Mouse (Mus musculus): Measurements from ENCODE around the gene Chn2. TPM values are rescaled to one million over a fixed set of nuclear protein-coding genes. Genes with fewer than 3 reads are reported as not detected.

Gene Chn2
- polyA plus RNA-seq, 1 experiment from 2014 or later = 42.0 TPM

DNA sequence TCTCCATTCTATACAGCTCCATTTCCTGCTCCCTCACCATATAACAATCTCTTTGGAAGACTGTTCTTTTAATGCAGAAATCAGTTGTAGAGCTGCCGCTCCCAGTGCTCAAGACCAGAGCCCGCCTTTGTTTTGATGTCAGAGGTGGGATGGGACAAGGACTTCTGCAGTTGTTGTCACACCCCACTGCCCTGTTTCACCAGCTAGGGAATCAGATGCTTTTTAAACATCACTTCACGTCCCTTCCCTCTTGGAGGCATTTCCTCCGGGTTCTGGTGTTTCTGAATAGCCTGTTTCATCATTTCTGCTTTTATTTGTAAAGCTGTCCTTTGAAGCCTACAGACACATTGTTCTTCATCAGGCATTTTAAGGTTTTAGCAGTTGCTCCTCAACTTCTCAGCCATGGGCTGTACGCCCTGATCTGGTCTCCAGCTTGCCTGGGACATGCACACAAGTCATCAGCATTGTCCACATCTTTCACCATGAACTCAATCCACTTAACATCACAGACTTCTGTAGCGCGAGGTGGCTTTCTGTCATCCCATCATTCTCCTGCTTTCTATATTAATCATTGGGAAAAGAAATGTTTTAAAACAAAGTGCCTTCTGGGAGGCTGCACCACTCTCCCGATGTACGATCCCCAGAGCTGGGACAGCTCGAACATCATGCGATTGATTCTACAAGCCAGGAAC, 160.8 kb downstream of the Chn2 start:
- Histone ChIP-seq H3K4me3 (replicated peaks; ENCODE audit: low read length) (no peak overlapping the region), H3K27me3 (replicated peaks; ENCODE audit: control insufficient read depth, insufficient read depth, low read length) (no peaks in the 10 kb centered on the region), H3K4me2 (ENCODE audit: low read length) (no peak overlapping the region), H3K9me3 (ENCODE audit: control insufficient read depth, low read length) (no peaks in the 10 kb centered on the region), H3K27ac (ENCODE audit: low read length) (no peak overlapping the region), H3K36me3 (ENCODE audit: control insufficient read depth, insufficient read depth) (no peaks in the 10 kb centered on the region), H3K4me1 (replicated peaks; ENCODE audit: control insufficient read depth, insufficient read depth, low read length) (no peaks in the 10 kb centered on the region), H3K9ac (replicated peaks; ENCODE audit: low read depth, low read length) (no peak overlapping the region)
- 63% methylated on average over 11 of the region's 11 CpGs for WGBS
- no peak for ATAC-seq

DNA sequence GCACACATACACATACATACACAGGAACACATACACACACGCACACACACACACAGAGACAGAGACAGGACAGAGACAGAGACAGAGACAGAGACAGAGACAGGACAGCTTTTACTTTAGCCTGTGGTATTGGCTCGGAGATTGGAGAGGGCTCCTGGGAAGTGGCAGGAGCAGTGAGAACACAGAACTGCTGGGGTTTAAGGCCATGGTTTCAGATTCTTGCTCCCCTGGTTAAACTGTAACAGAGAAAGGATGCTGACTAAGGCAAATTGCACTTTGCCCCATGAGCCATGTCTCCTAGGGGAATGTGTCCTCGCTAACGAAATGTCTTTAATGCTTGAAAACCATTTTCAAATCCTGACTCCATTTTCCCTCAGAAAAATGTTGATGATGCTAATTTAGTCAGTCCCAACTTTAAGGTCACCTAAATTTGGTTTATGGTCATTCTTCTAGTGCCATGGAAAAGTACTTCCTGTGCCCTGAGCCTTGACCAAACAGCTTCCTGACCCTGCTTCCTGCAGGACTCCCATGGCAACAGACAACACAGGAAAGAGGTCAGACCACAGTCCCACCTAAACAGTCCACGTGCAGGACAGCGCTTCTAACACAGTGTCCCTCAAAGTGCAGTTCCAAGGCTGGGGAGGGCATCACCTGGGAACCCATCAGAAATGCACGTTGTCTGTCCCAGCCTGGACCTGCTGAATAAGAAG, 163.1 kb downstream of the Chn2 start:
- Histone ChIP-seq H3K36me3 (ENCODE audit: control insufficient read depth, insufficient read depth) (no peaks in the 10 kb centered on the region), H3K9ac (replicated peaks; ENCODE audit: low read depth, low read length) (no peak overlapping the region), H3K4me3 (replicated peaks; ENCODE audit: low read length) (no peak overlapping the region), H3K27me3 (replicated peaks; ENCODE audit: control insufficient read depth, insufficient read depth, low read length) (no peaks in the 10 kb centered on the region), H3K4me1 (replicated peaks; ENCODE audit: control insufficient read depth, insufficient read depth, low read length) (no peaks in the 10 kb centered on the region), H3K9me3 (ENCODE audit: control insufficient read depth, low read length) (no peaks in the 10 kb centered on the region), H3K4me2 (ENCODE audit: low read length) (no peak overlapping the region), H3K27ac (ENCODE audit: low read length) (no peak overlapping the region)
- WGBS = 89% methylated on average over 7 of the region's 7 CpGs
- no peak for ATAC-seq

DNA sequence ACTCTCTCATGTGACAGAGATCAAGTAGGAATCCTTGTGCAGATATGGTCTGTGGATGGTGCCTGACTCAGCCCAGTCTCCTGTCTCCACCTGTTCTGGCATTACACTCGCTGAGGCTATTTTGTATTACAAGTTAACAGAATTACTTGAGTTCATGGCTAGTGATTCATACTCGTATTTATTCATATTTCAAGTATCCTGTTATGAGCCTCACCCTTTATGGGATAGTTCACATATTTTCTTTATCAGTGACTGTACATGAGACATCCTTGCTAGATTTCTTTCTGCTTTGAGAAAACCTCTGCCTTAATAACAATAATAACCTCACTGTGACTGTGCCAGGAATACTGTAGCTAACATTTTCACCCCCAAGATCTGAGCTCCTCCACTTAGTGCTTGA, 164.0 kb downstream of the Chn2 start:
- Histone ChIP-seq H3K27me3 (replicated peaks; ENCODE audit: control insufficient read depth, insufficient read depth, low read length) (no peaks in the 10 kb centered on the region), H3K9me3 (ENCODE audit: control insufficient read depth, low read length) (no peaks in the 10 kb centered on the region), H3K4me3 (replicated peaks; ENCODE audit: low read length) (no peak overlapping the region), H3K9ac (replicated peaks; ENCODE audit: low read depth, low read length) (no peak overlapping the region), H3K27ac (ENCODE audit: low read length) (no peak overlapping the region), H3K4me2 (ENCODE audit: low read length) (no peak overlapping the region), H3K4me1 (replicated peaks; ENCODE audit: control insufficient read depth, insufficient read depth, low read length) (no peaks in the 10 kb centered on the region), H3K36me3 (ENCODE audit: control insufficient read depth, insufficient read depth) (no peaks in the 10 kb centered on the region)
- WGBS = 83% methylated on average over 2 of the region's 2 CpGs
- no peak for ATAC-seq

DNA sequence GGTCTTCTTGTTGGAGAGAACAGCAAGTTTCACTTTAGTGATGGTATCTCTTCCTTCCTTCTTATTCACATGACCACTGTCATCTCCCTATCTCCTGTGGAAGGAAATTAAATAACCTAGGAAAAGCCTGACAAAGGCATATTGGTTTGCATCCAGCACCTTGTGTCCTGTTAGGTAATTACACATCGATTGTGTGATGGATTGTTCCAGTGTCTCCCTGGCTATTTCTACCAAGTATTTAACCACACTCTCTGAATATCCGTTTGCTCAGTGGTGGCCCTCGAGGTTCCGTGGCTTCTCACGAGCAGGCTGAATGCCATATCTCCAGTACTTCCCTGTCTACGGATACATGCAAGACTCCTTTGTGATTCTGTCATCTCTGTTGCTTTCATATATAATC, 164.6 kb downstream of the Chn2 start:
- ATAC-seq = no peak
- 95% methylated on average over 6 of the region's 6 CpGs for WGBS

DNA sequence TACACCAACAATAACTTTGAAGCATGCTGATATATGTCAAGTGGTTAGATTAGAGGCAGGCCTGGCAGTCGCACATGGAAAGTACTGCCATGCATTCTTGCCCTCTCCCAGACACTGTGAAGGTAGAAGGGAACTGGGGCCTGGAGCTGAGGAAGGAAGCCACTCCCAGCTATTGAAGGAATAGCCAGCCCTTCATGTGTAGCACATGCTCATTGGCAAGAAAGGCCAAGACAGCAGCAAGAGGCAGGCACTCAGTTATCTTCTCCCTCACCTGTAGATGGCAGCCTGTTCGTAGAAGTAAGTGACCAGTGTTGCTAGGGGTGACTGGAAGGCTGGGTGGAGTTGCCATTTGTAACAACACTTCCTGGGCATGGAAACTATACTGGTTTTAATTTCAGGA, 165.6 kb downstream of the Chn2 start:
- 28% methylated on average over 2 of the region's 2 CpGs for WGBS
- Histone ChIP-seq H3K4me1 (replicated peaks; ENCODE audit: control insufficient read depth, insufficient read depth, low read length) (no peaks in the 10 kb centered on the region), H3K36me3 (ENCODE audit: control insufficient read depth, insufficient read depth) (no peaks in the 10 kb centered on the region)

More for the DNA sequence above, 164.6 kb downstream of the Chn2 start:
- Histone ChIP-seq H3K9me3 (ENCODE audit: control insufficient read depth, low read length) (no peaks in the 10 kb centered on the region), H3K36me3 (ENCODE audit: control insufficient read depth, insufficient read depth) (no peaks in the 10 kb centered on the region), H3K4me3 (replicated peaks; ENCODE audit: low read length) (no peak overlapping the region), H3K4me2 (ENCODE audit: low read length) (no peak overlapping the region), H3K4me1 (replicated peaks; ENCODE audit: control insufficient read depth, insufficient read depth, low read length) (no peaks in the 10 kb centered on the region), H3K27ac (ENCODE audit: low read length) (no peak overlapping the region), H3K9ac (replicated peaks; ENCODE audit: low read depth, low read length) (no peak overlapping the region), H3K27me3 (replicated peaks; ENCODE audit: control insufficient read depth, insufficient read depth, low read length) (no peaks in the 10 kb centered on the region)

DNA sequence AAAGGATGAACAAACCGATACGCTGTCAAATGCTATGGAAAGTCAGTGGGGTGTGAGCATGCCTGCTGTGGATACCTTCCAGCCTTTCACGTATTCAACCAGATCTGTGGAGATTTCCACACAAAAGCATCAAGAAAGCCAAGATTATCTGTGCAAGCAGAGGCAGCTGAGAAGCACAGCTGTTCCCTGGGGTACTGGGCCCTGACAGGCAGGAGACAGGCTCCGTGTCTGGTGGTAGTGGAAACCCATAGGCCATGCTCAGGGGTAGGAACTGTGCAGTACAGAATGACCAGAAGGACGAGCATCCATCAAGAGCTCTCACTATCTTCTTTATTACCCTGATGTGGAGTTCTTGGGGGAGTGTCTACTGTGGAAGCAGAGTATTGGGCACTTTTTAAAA, 166.1 kb downstream of the Chn2 start:
- Histone ChIP-seq H3K27me3 (replicated peaks; ENCODE audit: control insufficient read depth, insufficient read depth, low read length) (no peaks in the 10 kb centered on the region), H3K27ac (ENCODE audit: low read length) (no peak overlapping the region), H3K36me3 (ENCODE audit: control insufficient read depth, insufficient read depth) (no peaks in the 10 kb centered on the region), H3K9me3 (ENCODE audit: control insufficient read depth, low read length) (no peaks in the 10 kb centered on the region), H3K4me3 (replicated peaks; ENCODE audit: low read length) (no peak overlapping the region), H3K9ac (replicated peaks; ENCODE audit: low read depth, low read length) (no peak overlapping the region), H3K4me1 (replicated peaks; ENCODE audit: control insufficient read depth, insufficient read depth, low read length) (no peaks in the 10 kb centered on the region), H3K4me2 (ENCODE audit: low read length) (no peak overlapping the region)
- ATAC-seq = no peak
- WGBS = 29% methylated on average over 5 of the region's 5 CpGs

More for the DNA sequence above, 165.6 kb downstream of the Chn2 start:
- Histone ChIP-seq H3K4me3 (replicated peaks; ENCODE audit: low read length) (no peak overlapping the region), H3K27me3 (replicated peaks; ENCODE audit: control insufficient read depth, insufficient read depth, low read length) (no peaks in the 10 kb centered on the region), H3K27ac (ENCODE audit: low read length) (no peak overlapping the region), H3K4me2 (ENCODE audit: low read length) (no peak overlapping the region), H3K9me3 (ENCODE audit: control insufficient read depth, low read length) (no peaks in the 10 kb centered on the region), H3K9ac (replicated peaks; ENCODE audit: low read depth, low read length) (no peak overlapping the region)
- no peak for ATAC-seq

GRCm38 (mm10) chr6:54206221-54206738, 166.9 kb downstream of the Chn2 start:
- 23% methylated on average over 6 of the region's 6 CpGs for WGBS
- H3K9me3 ChIP-seq (ENCODE audit: control insufficient read depth, low read length) = no peaks in the 10 kb centered on the region
- H3K4me1 ChIP-seq (replicated peaks; ENCODE audit: control insufficient read depth, insufficient read depth, low read length) = no peaks in the 10 kb centered on the region
- H3K27ac ChIP-seq (ENCODE audit: low read length) = no peak overlapping the region
- no peaks in the 10 kb centered on the region for H3K36me3 ChIP-seq (ENCODE audit: control insufficient read depth, insufficient read depth)
- no peak for ATAC-seq
- H3K9ac ChIP-seq (replicated peaks; ENCODE audit: low read depth, low read length) = no peak overlapping the region
- H3K27me3 ChIP-seq (replicated peaks; ENCODE audit: control insufficient read depth, insufficient read depth, low read length) = no peaks in the 10 kb centered on the region
- H3K4me2 ChIP-seq (ENCODE audit: low read length) = no peak overlapping the region
- H3K4me3 ChIP-seq (replicated peaks; ENCODE audit: low read length) = no peak overlapping the region

DNA sequence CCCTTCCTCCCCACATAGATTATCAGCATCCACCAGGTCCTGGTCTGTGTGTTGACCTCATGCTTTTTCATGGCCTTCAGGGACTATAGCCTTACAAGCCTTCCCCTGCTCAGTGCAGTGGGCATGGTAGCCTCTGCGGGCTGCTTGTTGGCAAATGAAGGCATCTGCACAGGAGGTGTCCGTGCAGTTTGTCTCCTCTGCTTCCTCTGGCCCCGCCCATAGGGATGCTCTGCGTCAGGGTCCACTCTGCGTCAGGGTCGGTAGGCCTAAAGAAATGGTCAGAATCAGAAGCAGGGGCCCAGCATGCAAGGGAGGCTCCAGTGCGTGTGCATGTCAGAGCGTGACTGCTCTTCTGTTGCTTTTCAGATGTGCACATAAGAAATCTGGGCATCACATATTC, 169.4 kb downstream of the Chn2 start:
- 86% methylated on average over 8 of the region's 8 CpGs for WGBS
- Histone ChIP-seq H3K27me3 (replicated peaks; ENCODE audit: control insufficient read depth, insufficient read depth, low read length) (no peaks in the 10 kb centered on the region), H3K9ac (replicated peaks; ENCODE audit: low read depth, low read length) (no peak overlapping the region), H3K4me1 (replicated peaks; ENCODE audit: control insufficient read depth, insufficient read depth, low read length) (no peaks in the 10 kb centered on the region), H3K9me3 (ENCODE audit: control insufficient read depth, low read length) (no peaks in the 10 kb centered on the region), H3K36me3 (ENCODE audit: control insufficient read depth, insufficient read depth) (no peaks in the 10 kb centered on the region), H3K27ac (ENCODE audit: low read length) (no peak overlapping the region), H3K4me3 (replicated peaks; ENCODE audit: low read length) (no peak overlapping the region), H3K4me2 (ENCODE audit: low read length) (no peak overlapping the region)
- ATAC-seq = no peak

DNA sequence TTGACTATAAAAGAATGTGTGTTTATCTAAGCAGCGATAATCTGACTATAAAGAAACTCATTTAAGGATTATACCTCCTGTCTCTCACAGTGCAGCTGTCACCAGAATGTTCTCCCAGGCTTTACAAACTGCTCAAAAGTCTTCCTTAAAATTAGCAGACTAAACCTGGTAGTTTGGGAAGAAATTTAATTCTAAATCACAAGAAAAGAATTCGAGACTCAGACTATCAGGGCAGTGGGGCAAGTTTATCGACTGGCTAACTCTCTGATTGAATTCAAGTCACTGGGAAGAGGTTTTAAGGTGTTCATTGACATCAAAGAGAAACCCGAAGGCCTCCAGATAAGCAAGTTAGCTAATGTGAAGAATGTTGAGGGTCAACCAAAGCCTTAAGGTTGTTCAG, 171.6 kb downstream of the Chn2 start:
- H3K4me2 ChIP-seq (ENCODE audit: low read length) = no peak overlapping the region
- WGBS = 19% methylated on average over 4 of the region's 4 CpGs
- H3K4me3 ChIP-seq (replicated peaks; ENCODE audit: low read length) = no peak overlapping the region

More for the DNA sequence above, 171.6 kb downstream of the Chn2 start:
- Histone ChIP-seq H3K9ac (replicated peaks; ENCODE audit: low read depth, low read length) (no peak overlapping the region), H3K4me1 (replicated peaks; ENCODE audit: control insufficient read depth, insufficient read depth, low read length) (no peaks in the 10 kb centered on the region), H3K27me3 (replicated peaks; ENCODE audit: control insufficient read depth, insufficient read depth, low read length) (no peaks in the 10 kb centered on the region), H3K36me3 (ENCODE audit: control insufficient read depth, insufficient read depth) (no peaks in the 10 kb centered on the region), H3K9me3 (ENCODE audit: control insufficient read depth, low read length) (no peaks in the 10 kb centered on the region), H3K27ac (ENCODE audit: low read length) (no peak overlapping the region)
- no peak for ATAC-seq
